Mouse (Mus musculus) splenic B cell, adult 2 months (primary cell): Measurements from ENCODE around the gene Trex1.

ENCODE experiments used
- DNase-seq: peaks from one replicate; pipeline ENCODE4 v3.0.0-alpha.2; 2011; ENCODE audit warnings: low read depth, low spot score
- H3K27me3 ChIP-seq: 2 replicates; pipeline ENCODE4 v1.6.1; 2012; ENCODE audit warnings: mild to moderate bottlenecking, low read length, moderate library complexity, mixed read lengths; ENCODE audit not compliant: control insufficient read depth, poor library complexity, insufficient read depth, severe bottlenecking
- H3K36me3 ChIP-seq: 2 replicates; pipeline ENCODE4 v1.6.1; 2012; ENCODE audit warnings: mild to moderate bottlenecking, low read length, moderate library complexity, mixed read lengths; ENCODE audit not compliant: control insufficient read depth, poor library complexity, insufficient read depth, severe bottlenecking

The Trex1 gene

DNA sequence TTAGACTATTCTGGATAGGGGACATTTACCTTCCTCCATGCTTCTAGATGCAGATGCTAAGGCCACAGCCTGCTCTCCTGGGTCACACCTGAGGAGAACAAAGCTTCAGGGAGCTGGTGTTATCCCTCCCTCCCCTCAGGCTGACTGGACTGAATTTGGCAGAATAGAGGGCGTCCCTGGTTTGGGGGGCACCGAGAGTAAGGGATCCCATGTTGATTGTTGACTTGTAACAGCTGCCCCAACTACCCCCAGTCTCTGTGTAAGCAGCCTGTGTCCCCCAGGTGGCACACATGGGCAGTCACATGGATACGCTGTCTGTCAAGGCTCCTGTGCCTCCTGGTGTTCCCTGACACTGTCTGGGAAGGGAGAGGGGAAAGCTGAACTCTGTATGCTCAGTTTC lies 31.1 kb downstream of the Trex1 start:
- no peak for DNase-seq
- Histone ChIP-seq H3K27me3 (no peaks in the 10 kb centered on the region), H3K36me3 (peaks cover 3% of the 10 kb centered on the region)

DNA sequence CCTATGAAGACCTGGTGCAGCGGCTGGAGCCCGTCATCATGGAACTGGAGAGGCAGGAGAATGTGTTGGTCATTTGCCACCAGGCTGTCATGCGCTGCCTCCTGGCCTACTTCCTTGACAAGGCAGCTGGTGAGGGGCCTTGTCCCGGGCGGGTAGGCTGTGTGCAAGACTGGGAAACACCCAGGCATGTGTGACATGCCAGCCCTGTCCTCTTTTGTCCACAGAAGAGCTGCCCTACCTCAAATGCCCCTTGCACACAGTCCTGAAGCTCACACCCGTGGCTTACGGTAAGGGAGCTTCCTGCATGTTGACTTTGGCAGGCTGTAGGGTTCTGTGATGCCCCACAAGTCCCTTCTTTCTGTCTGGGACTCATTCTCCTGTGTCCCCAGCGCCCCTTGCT lies 32.0 kb downstream of the Trex1 start:
- H3K36me3 ChIP-seq, result peaks cover 3% of the 10 kb centered on the region
- no peaks in the 10 kb centered on the region for H3K27me3 ChIP-seq
- no peak for DNase-seq

DNA sequence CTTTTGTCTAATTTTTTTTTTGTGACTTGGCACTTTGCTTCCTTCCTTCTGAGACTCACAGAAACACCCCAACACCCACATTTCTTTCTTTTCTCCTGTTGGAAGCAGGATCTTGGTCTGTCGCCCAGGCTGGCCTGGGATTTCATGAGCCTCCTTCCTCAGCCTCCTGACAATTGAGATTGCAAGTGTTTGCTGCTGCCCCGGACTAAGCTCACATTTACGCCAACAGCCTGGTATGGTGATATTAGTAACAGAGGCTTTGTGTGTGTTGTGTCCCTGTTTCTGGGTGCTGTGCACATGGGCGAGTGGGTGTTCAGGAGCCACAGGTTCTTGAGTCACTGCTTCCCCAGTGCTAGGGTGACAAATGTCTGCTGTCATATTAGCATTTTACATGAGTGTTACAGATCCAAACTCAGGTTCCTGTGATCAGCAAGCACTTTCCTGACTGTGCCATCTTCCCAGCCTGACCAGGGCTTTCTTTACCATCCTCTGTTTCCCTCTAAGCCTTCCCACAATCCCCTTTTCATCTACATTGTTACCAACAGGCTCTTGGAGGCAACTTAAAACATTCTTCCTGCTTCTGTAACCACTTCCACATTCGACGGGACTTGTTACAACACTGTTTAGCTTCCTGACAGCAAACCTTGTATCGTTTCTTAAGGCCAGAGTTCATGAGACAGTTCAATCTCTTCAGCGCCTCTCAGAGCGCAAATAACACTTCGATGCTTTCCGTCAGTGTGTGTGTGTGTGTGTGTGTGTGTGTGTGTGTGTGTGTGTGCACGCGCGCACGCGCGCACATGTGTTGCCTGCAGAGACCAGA lies 36.5 kb downstream of the Trex1 start:
- H3K36me3 ChIP-seq, result peaks cover 3% of the 10 kb centered on the region; the same call in 1 of the 2 replicates
- DNase-seq, result peak; percentile 57
- no peaks in the 10 kb centered on the region for H3K27me3 ChIP-seq

DNA sequence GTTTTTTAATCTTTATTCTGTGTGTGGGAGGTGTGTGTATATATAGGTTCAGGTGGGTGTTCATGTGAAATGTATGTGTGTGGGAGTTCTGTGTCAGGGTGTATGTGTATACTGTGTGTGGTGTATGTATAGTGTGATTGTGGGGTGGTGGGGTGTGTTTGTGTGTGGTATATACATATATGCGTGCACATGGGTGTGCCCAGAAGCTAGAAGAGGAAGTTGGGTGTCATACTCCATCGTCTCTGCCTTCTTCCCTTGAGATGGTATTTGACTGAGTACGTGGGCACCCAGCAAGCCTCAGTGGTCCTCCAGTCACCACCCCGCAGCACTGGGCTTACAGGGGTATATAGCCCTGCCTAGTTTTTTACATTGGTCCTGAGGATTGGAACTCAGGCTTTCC lies 38.1 kb downstream of the Trex1 start:
- no peaks in the 10 kb centered on the region for H3K27me3 ChIP-seq
- DNase-seq, result peak; percentile 76
- peaks cover 3% of the 10 kb centered on the region; the same call in 1 of the 2 replicates for H3K36me3 ChIP-seq

DNA sequence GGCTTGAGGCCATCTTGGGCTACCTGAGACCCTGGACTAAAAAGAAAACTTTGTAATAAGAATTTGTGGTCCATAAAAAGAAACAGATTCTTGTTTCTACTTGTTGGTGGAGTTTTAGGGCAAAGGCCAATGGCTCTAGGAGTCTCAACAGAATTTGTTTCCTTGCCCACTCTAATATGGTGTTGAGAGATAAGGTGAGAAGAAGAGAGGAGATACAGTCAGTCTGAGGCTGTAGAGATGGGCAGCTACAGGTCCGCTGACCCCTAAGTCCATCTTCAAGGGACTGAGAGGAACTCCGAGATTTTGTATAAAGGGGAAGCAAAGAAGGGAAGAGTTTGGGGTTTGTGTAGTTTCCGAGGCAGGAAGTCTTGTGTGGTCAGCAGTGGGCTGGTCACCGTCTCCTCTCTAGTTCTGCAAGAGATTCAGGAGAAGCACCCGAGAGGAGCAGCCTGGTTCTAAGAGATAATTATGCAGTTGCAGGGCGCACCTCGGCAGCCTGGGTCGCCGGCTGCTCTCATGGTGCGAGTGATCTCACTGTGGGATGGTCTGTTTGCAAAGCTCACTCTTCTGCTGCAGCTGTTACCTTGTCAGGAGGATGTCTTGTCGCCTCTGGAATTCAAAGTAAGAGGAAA lies 42.4 kb downstream of the Trex1 start:
- no peaks in the 10 kb centered on the region for H3K27me3 ChIP-seq
- no peaks in the 10 kb centered on the region for H3K36me3 ChIP-seq
- DNase-seq, result no peak

DNA sequence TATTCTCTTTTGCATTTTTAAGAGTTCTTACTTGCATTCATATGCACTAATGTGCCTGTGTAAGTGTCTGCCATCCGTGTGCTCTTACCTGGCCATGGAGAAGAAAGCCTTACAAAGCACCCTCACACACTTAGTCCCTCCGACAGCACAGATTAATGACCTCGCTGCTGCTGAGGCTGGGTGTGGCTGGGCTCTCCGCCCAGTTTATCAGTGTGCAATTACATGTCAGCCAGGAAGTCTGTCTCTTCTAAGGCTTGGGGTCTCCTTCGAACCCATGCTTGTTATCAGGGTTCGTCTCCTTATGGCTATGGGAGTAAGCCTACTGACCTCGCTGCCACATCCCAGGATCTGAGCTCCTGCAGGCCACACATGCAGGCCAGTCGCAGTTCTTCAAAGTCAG lies 44.1 kb downstream of the Trex1 start:
- DNase-seq, result no peak
- H3K36me3 ChIP-seq, result no peaks in the 10 kb centered on the region
- no peaks in the 10 kb centered on the region for H3K27me3 ChIP-seq

DNA sequence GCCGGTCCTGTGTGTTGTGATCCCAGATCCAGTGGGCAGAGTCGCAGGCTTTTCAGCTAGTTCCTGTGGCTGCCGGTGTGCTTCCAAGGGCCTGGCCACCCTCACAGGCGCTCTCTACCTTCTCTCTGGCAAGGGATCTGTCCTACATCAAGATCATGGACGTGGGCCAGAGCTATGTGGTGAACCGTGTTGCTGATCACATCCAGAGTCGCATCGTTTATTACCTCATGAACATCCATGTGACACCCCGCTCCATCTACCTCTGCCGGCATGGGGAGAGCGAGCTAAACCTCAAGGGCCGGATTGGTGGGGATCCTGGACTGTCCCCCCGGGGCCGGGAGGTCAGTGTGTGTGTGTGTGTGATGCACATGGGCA lies 49.2 kb downstream of the Trex1 start:
- Histone ChIP-seq H3K36me3 (0 out of 2 replicates have a peak, but pooled peaks cover 3% of the 10 kb centered on the region), H3K27me3 (no peaks in the 10 kb centered on the region)
- DNase-seq, result no peak

DNA sequence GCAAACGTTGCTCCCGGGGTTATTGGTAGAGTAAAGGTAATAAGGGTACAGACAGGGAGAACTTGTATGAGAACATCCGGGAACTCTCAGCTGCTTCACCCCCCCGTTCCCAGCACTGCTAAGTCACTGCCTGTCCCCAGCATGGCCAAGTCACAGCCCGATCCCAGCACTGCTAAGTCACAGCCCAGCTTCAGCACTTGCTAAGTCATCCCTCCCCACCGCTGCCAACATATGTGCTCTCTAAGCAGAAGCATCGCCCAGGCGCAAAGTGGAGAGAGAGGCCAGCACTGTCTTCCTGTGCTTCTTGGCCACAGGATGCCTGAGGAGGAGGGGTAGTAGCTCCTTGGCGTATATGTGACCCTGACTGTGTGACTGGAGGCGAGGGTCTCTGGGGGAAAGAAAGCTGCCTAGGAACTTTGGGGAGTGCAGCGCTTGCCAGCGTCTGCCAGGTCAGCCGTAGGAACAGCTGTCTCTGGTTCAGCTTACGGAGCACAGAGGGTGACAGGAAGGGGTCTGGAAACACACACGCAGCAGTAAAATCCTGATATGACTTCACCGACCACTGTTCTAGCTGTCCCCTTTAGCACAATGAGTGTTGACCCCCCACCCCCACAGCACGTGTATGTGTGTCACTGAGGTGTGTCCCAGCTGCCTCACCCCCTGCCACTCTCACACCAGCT lies 49.8 kb downstream of the Trex1 start:
- DNase-seq, result no peak
- Histone ChIP-seq H3K36me3 (0 out of 2 replicates have a peak, but pooled peaks cover 3% of the 10 kb centered on the region), H3K27me3 (no peaks in the 10 kb centered on the region)

DNA sequence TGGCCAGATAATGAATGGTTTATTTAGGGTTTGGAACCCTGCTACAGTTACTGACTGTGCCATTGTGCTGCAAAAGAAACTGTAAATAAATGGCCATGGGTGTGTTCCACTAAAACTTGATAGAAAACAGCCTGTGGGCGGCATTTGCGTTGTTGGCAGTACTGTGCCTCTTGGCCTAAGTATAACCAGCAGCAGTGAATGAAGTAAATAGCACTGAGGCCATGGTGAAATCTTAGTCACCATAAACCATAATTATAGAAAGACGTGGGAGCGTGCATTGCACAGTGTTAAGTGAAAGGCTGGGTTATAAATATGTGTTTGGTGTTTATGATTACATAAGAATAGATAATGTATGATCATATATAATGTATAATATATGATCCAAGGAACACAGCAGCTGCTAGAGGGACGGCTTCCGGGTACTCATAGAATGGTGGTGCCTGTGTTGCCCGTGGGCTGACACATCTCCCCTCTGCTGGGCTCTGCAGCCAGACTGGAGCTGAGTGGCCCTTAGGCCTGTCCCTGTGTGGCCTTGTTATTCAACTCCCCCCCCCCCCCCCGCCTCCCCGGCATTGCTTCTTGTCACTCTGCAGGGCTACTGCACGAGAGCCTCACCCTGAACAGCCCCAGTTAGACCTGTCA lies 50.4 kb downstream of the Trex1 start:
- H3K27me3 ChIP-seq, result no peaks in the 10 kb centered on the region; the same call in 1 of the 2 replicates
- DNase-seq, result no peak
- 0 out of 2 replicates have a peak, but pooled peaks cover 3% of the 10 kb centered on the region for H3K36me3 ChIP-seq

DNA sequence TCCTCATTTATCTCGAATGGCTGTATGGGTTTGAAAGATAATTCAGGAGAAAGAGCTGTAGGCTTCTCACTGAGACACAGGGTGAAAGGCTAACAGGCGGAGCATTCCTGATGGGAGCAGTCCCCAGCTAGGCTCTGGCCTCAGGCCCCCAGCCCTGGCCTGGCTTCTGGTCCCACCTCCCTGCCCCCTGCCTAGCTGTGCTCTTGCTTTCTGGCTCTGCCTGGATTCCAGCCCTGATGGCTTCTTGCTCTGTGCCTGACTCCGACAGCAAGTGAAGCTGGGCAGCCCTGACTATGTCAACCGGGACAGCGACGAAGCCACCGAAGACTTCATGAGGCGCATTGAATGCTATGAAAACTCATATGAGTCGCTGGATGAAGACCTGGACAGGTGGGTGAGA lies 51.5 kb downstream of the Trex1 start:
- Histone ChIP-seq H3K27me3 (no peaks in the 10 kb centered on the region; the same call in 1 of the 2 replicates), H3K36me3 (0 out of 2 replicates have a peak, but pooled peaks cover 3% of the 10 kb centered on the region)
- DNase-seq, result no peak
